ENCODE assay signal across 8 mouse cellular contexts in the genomic region with DNA sequence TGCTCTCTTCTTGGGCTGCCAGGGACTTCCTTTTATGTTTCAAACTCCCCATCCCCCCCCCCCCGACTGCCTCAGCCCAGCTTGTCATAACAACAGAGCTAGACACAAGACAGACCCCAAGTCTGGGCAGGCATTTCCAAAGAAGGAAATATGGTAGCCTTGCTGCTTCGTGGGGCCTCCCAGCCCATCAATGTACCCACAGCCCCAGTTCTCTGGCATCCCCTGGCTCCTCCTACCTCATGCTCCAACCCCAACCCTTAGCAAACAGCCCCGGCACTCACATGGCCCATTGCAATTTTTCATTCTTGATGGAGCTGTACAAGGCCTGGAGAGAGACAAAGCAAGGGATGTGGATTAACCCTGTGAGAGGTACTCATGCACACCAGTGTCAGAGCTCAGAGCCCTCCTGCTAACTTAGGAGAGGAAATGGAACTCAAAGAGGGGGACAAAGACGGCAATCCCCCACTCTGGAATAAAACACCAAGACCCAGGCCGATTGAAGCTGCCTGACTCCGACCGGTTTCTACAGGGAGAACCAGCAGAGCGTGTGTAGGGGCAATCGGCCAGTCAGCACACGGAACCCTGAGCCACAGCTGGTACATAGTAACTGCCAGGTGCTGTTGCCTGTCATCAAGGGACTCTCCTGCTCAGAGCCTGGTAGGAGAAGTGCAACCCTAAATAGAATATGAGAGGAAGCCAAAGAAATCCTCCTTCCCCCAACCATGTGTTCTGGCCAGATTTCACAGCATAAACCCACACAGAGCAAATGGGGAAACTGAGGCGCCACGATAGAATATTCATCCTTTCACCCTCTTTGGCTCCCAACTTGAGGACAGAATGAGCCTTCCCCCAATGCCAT. TPM values are rescaled to one million over a fixed set of nuclear protein-coding genes. Genes with fewer than 3 reads are reported as not detected.
DNase-seq lines count a peak whose midpoint lies in the region; ATAC-seq lines count a peak whose summit lies in the region.

No protein-coding gene starts in this region.

- H3K27ac ChIP-seq in forebrain, embryonic 15.5 days (replicated peaks), result no peak overlapping the region
- H3K27ac ChIP-seq in forebrain, embryonic 10.5 days, result no peak overlapping the region
- H3K27ac ChIP-seq in neural tube, embryonic 15.5 days (replicated peaks), result no peak overlapping the region

- H3K9ac ChIP-seq in forebrain, embryonic 15.5 days (replicated peaks), result no peak overlapping the region
- peak overlapping the region; percentile 62; the same call in 1 of the 2 replicates for H3K9ac ChIP-seq in neural tube, embryonic 15.5 days (replicated peaks)

- H3K27me3 ChIP-seq in forebrain, embryonic 15.5 days, result peaks cover 67% of the 10 kb centered on the region
- peaks cover 98% of the 10 kb centered on the region for H3K27me3 ChIP-seq in forebrain, embryonic 10.5 days (ENCODE audit: poor library complexity, severe bottlenecking)
- H3K27me3 ChIP-seq in neural tube, embryonic 15.5 days (replicated peaks), result peaks cover 69% of the 10 kb centered on the region

- no peaks in the 10 kb centered on the region for H3K9me3 ChIP-seq in forebrain, embryonic 15.5 days
- H3K9me3 ChIP-seq in forebrain, embryonic 10.5 days, result no peaks in the 10 kb centered on the region
- H3K9me3 ChIP-seq in neural tube, embryonic 15.5 days (replicated peaks), result no peaks in the 10 kb centered on the region

- H3K36me3 ChIP-seq in forebrain, embryonic 15.5 days, result peaks cover 13% of the 10 kb centered on the region
- H3K36me3 ChIP-seq in forebrain, embryonic 10.5 days (replicated peaks), result peaks cover 10% of the 10 kb centered on the region; the same call in 1 of the 2 replicates
- H3K36me3 ChIP-seq in neural tube, embryonic 15.5 days, result peaks cover 29% of the 10 kb centered on the region

- H3K4me1 ChIP-seq in forebrain, embryonic 15.5 days, result peaks cover 45% of the 10 kb centered on the region
- H3K4me1 ChIP-seq in forebrain, embryonic 10.5 days, result peaks cover 54% of the 10 kb centered on the region
- H3K4me1 ChIP-seq in neural tube, embryonic 15.5 days, result peaks cover 56% of the 10 kb centered on the region

- 47% methylated on average over 12 of the region's 12 CpGs for WGBS in forebrain, embryonic 15.5 days
- WGBS in forebrain, embryonic 10.5 days, result 55% methylated on average over 12 of the region's 12 CpGs
- 42% methylated on average over 12 of the region's 12 CpGs for WGBS in neural tube, embryonic 15.5 days

- H3K4me3 ChIP-seq in forebrain, embryonic 15.5 days, result no peak overlapping the region
- no peak overlapping the region for H3K4me3 ChIP-seq in forebrain, embryonic 10.5 days
- H3K4me3 ChIP-seq in neural tube, embryonic 15.5 days (replicated peaks), result peak overlapping the region; percentile 56

- ATAC-seq in forebrain, embryonic 15.5 days (replicated peaks), result no peak
- no peak for ATAC-seq in neural tube, embryonic 15.5 days (ENCODE audit: low FRiP score)
- ATAC-seq in inflammation-experienced regulatory T-cells, adult 6 months, result no peak

- no peak for DNase-seq in forebrain, embryonic 10.5 days (ENCODE audit: extremely low spot score, low spot score)
- peak; percentile 32 to 33 for DNase-seq in spleen, postnatal 10 days (ENCODE audit: low spot score in 2 of 2)
- DNase-seq in spleen, adult 12 weeks (ENCODE audit: low spot score), result no peak
- peak; percentile 4 to 23 for DNase-seq in left cerebral cortex, adult 8-10 months (ENCODE audit: low spot score in 2 of 2)
- no peak for DNase-seq in gastrocnemius, adult 18-20 months (ENCODE audit: low spot score)

- peak overlapping the region; percentile 59; the same call in 1 of the 2 replicates for H3K4me2 ChIP-seq in forebrain, embryonic 15.5 days (replicated peaks)
- peak overlapping the region; percentile 75 for H3K4me2 ChIP-seq in neural tube, embryonic 15.5 days

RNA-seq across cellular contexts. Expression of a gene that starts 11.0 kb away (rescaled TPM):
- 78.2 and 79.9 TPM in 2 replicates for polyA plus RNA-seq in forebrain, embryonic 15.5 days (2015; fragmentation: Nextera tagmentation; extraction: Ambion mirVana)
- 2.8 and 2.9 TPM in 2 replicates for polyA plus RNA-seq in forebrain, embryonic 10.5 days (2016; fragmentation: Nextera tagmentation; extraction: Ambion mirVana)
- 100 to 1,000 TPM; 550 to 592 (median 567) TPM for total RNA-seq in left cerebral cortex, adult 8-10 months (2022)
- polyA plus RNA-seq in neural tube, embryonic 15.5 days (2015; fragmentation: Nextera tagmentation; extraction: Ambion mirVana), result 88.4 and 118 TPM in 2 replicates
- total RNA-seq in gastrocnemius, adult 18-20 months (2021), result under 1 TPM; 0.09 to 0.11 TPM
- polyA plus RNA-seq in inflammation-experienced regulatory T-cells, adult 6 months (2017; shearing (Covaris generic)), result 1 to 10 TPM; 3.1 to 4.1 (median 4.0) TPM

RNA-seq across cellular contexts. Expression of a gene that starts 11.9 kb away (rescaled TPM):
- 1.9 and 2.2 TPM in 2 replicates for polyA plus RNA-seq in forebrain, embryonic 15.5 days (2015; fragmentation: Nextera tagmentation; extraction: Ambion mirVana)
- 3.8 and 3.9 TPM in 2 replicates for polyA plus RNA-seq in forebrain, embryonic 10.5 days (2016; fragmentation: Nextera tagmentation; extraction: Ambion mirVana)
- 1 to 10 TPM; 1.9 to 3.3 (median 2.2) TPM for total RNA-seq in left cerebral cortex, adult 8-10 months (2022)
- 2.4 and 10.0 TPM in 2 replicates for polyA plus RNA-seq in neural tube, embryonic 15.5 days (2015; fragmentation: Nextera tagmentation; extraction: Ambion mirVana)
- total RNA-seq in gastrocnemius, adult 18-20 months (2021), result 10 to 100 TPM in 1 of 2 experiments, 1 to 10 TPM in 1; 7.7 to 10.9 TPM
- 10 to 100 TPM; 15.7 to 27.8 (median 20.7) TPM for polyA plus RNA-seq in inflammation-experienced regulatory T-cells, adult 6 months (2017; shearing (Covaris generic))

RNA-seq across cellular contexts. Expression of a gene that starts 12.0 kb away (rescaled TPM):
- 37.5 and 40.2 TPM in 2 replicates for polyA plus RNA-seq in forebrain, embryonic 15.5 days (2015; fragmentation: Nextera tagmentation; extraction: Ambion mirVana)
- polyA plus RNA-seq in forebrain, embryonic 10.5 days (2016; fragmentation: Nextera tagmentation; extraction: Ambion mirVana), result 17.9 and 18.0 TPM in 2 replicates
- 10 to 100 TPM; 23.7 to 27.6 (median 25.1) TPM for total RNA-seq in left cerebral cortex, adult 8-10 months (2022)
- polyA plus RNA-seq in neural tube, embryonic 15.5 days (2015; fragmentation: Nextera tagmentation; extraction: Ambion mirVana), result 44.0 and 52.3 TPM in 2 replicates
- 1 to 10 TPM; 3.5 to 3.9 TPM for total RNA-seq in gastrocnemius, adult 18-20 months (2021)
- polyA plus RNA-seq in inflammation-experienced regulatory T-cells, adult 6 months (2017; shearing (Covaris generic)), result 1 to 10 TPM; 3.9 to 6.4 (median 4.5) TPM

RNA-seq across cellular contexts. Expression of a gene that starts 22.5 kb away (rescaled TPM):
- 351 and 362 TPM in 2 replicates for polyA plus RNA-seq in forebrain, embryonic 15.5 days (2015; fragmentation: Nextera tagmentation; extraction: Ambion mirVana)
- 206 and 224 TPM in 2 replicates for polyA plus RNA-seq in forebrain, embryonic 10.5 days (2016; fragmentation: Nextera tagmentation; extraction: Ambion mirVana)
- 100 to 1,000 TPM; 187 to 201 (median 192) TPM for total RNA-seq in left cerebral cortex, adult 8-10 months (2022)
- 322 and 350 TPM in 2 replicates for polyA plus RNA-seq in neural tube, embryonic 15.5 days (2015; fragmentation: Nextera tagmentation; extraction: Ambion mirVana)
- total RNA-seq in gastrocnemius, adult 18-20 months (2021), result 10 to 100 TPM; 59.8 to 65.7 TPM
- polyA plus RNA-seq in inflammation-experienced regulatory T-cells, adult 6 months (2017; shearing (Covaris generic)), result 10 to 100 TPM; 34.9 to 54.1 (median 46.6) TPM

RNA-seq across cellular contexts. Expression of a gene that starts 24.9 kb away (rescaled TPM):
- 8.7 and 9.3 TPM in 2 replicates for polyA plus RNA-seq in forebrain, embryonic 15.5 days (2015; fragmentation: Nextera tagmentation; extraction: Ambion mirVana)
- polyA plus RNA-seq in forebrain, embryonic 10.5 days (2016; fragmentation: Nextera tagmentation; extraction: Ambion mirVana), result 12.5 and 13.3 TPM in 2 replicates
- total RNA-seq in left cerebral cortex, adult 8-10 months (2022), result 10 to 100 TPM; 28.9 to 29.9 (median 29.5) TPM
- polyA plus RNA-seq in neural tube, embryonic 15.5 days (2015; fragmentation: Nextera tagmentation; extraction: Ambion mirVana), result 13.2 and 13.9 TPM in 2 replicates
- 1 to 10 TPM; 1.6 to 1.9 TPM for total RNA-seq in gastrocnemius, adult 18-20 months (2021)
- 1 to 10 TPM; 4.3 to 8.1 (median 5.9) TPM for polyA plus RNA-seq in inflammation-experienced regulatory T-cells, adult 6 months (2017; shearing (Covaris generic))

Comparison
In these comparisons a context has a peak if more than half of its experiments do, and no peak if none do; other contexts are left out.
1. DNase-seq: peak in spleen, postnatal 10 days (2 of 2) and left cerebral cortex, adult 8-10 months (2 of 2); none in forebrain, embryonic 10.5 days (single experiment), spleen, adult 12 weeks (single experiment) and gastrocnemius, adult 18-20 months (single experiment).
2. RNA of a gene that starts 11.0 kb away (polyA plus RNA-seq): 88.4 to 118 TPM in neural tube, embryonic 15.5 days and 78.2 to 79.9 TPM in forebrain, embryonic 15.5 days; 3.1 to 4.1 TPM in inflammation-experienced regulatory T-cells, adult 6 months and 2.8 to 2.9 TPM in forebrain, embryonic 10.5 days; every median in the first group is over 10 times any median in the second.